Mouse (Mus musculus): Measurements from ENCODE around the gene Ada. TPM values are rescaled to one million over a fixed set of nuclear protein-coding genes. Genes with fewer than 3 reads are reported as not detected.

Ada gene
- polyA plus RNA-seq, 1 experiment from 2014 or later = 8.2 TPM

DNA sequence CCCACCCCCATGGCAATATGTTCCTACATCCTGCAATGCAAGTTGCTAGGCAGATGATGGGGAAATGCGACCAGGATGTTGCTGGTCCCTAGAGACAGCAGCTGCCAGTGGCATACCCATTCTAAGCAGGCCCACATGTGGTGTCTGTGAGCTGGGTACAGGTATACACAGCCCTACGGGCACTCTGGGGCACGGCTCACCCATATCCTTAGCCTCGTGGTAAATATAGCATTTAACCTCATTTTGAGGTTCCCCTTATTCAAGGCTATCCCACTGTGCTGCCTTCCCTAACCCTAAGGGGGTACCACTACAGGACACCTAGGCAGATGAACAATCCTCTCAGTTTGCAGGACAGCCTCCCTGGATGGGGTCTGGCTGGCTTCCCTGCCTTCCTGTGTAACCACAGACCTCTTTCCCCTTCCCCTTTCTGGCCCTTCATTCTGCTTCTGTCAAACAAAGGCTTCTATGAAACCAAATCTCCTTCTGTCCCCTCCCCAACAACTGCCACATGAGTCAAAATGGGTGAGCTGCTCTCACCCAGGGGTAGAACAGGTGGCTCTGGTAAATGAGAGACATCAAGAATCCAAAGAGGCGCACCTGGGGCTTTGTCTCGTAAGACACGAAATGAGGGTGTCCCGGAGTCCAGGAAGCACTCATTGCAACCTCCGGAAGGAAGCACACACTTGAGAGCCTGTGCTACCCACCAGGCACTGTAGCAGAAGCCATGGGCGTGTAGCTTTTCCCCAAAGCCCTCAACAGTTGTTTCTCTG lies 5.1 kb downstream of the Ada start:
- peaks cover 18% of the 10 kb centered on the region for H3K4me1 ChIP-seq (replicated peaks; ENCODE audit: control insufficient read depth, insufficient read depth, low read length)
- H3K4me3 ChIP-seq (ENCODE audit: low read length) = no peak overlapping the region
- H3K9me3 ChIP-seq (ENCODE audit: control insufficient read depth, low read length) = no peaks in the 10 kb centered on the region
- ATAC-seq (ENCODE audit: low read depth) = no peak
- WGBS = 68% methylated on average over 10 of the region's 10 CpGs
- peaks cover 6% of the 10 kb centered on the region for H3K27me3 ChIP-seq (ENCODE audit: control insufficient read depth, insufficient read depth, low read depth, low read length)
- H3K4me2 ChIP-seq (ENCODE audit: low read depth, low read length) = no peak overlapping the region
- no peak overlapping the region for H3K9ac ChIP-seq (ENCODE audit: low read length)
- no peak overlapping the region for H3K27ac ChIP-seq (ENCODE audit: low read length)
- no peaks in the 10 kb centered on the region for H3K36me3 ChIP-seq (ENCODE audit: control insufficient read depth, insufficient read depth, low read length)

DNA sequence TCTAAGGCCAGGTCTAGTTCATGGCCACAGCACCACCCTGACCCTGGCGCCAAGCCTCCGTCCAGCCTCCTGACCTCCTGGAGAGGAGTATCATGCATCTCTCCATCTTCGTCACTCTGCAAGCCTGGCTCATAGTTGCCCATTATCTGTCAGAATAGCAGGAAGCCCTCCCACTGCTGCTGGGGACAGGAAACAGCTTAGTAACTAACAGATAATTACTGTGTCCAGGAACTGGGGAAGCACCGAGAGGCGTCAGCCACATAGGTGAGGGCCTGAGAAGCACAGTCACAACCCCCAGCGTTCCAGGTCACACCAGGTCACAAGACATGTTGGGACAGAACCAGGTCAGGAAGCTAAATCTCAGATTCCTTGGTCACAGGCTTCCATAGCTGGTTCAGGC lies 6.7 kb downstream of the Ada start:
- WGBS = 45% methylated on average over 6 of the region's 6 CpGs
- no peaks in the 10 kb centered on the region for H3K27me3 ChIP-seq (ENCODE audit: control insufficient read depth, insufficient read depth, low read depth, low read length)
- H3K9ac ChIP-seq (ENCODE audit: low read length) = no peak overlapping the region
- peaks cover 11% of the 10 kb centered on the region; the same call in 1 of the 2 replicates for H3K4me1 ChIP-seq (replicated peaks; ENCODE audit: control insufficient read depth, insufficient read depth, low read length)
- peak; percentile 51 for ATAC-seq (ENCODE audit: low read depth)
- no peak overlapping the region for H3K4me3 ChIP-seq (ENCODE audit: low read length)
- no peak overlapping the region for H3K4me2 ChIP-seq (ENCODE audit: low read depth, low read length)
- no peaks in the 10 kb centered on the region for H3K9me3 ChIP-seq (ENCODE audit: control insufficient read depth, low read length)
- H3K36me3 ChIP-seq (ENCODE audit: control insufficient read depth, insufficient read depth, low read length) = no peaks in the 10 kb centered on the region
- no peak overlapping the region for H3K27ac ChIP-seq (ENCODE audit: low read length)

DNA sequence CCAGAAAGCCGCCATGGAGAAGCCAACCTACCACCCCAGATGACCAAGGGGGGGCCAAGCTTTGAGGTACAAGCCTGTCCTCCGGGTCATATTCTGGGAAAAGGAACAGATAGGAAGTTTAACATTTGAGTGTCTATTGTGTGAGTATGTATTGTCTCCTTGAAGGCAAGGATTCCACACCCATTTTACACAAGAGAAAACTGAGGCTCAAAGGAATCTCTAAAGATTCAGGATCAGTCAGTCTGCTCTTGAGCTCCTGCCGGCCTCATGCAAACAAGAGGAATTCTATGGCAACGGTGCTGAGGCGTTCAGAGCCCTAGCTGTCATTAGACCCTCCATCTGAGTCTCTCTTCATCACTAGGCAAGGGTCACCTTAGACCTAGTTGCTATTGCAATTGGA lies 7.4 kb downstream of the Ada start:
- Histone ChIP-seq H3K4me1 (replicated peaks; ENCODE audit: control insufficient read depth, insufficient read depth, low read length) (peaks cover 11% of the 10 kb centered on the region; the same call in 1 of the 2 replicates), H3K27ac (ENCODE audit: low read length) (no peak overlapping the region), H3K9me3 (ENCODE audit: control insufficient read depth, low read length) (no peaks in the 10 kb centered on the region), H3K4me2 (ENCODE audit: low read depth, low read length) (no peak overlapping the region), H3K4me3 (ENCODE audit: low read length) (no peak overlapping the region), H3K9ac (ENCODE audit: low read length) (no peak overlapping the region), H3K27me3 (ENCODE audit: control insufficient read depth, insufficient read depth, low read depth, low read length) (no peaks in the 10 kb centered on the region), H3K36me3 (ENCODE audit: control insufficient read depth, insufficient read depth, low read length) (no peaks in the 10 kb centered on the region)
- WGBS = 45% methylated on average over 5 of the region's 5 CpGs
- no peak for ATAC-seq (ENCODE audit: low read depth)

DNA sequence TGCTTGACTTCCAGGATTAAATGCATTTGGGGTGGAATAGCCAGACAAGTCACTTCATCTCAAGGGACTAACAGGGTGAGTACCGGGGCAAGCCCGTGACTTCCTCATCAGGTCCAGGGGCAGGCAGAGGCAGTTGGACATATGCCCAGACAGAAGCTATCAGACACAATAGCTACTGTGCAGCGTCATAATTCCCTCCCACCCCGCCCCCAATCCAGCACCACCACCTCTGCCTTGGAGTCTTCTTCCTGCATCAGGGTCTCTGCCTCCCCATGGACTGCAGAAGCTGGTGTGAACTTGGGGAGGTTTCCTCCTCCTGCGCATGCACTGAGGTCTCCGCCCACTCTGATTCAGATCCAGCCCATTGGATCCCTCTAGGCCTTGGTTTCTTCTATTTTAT lies 14.1 kb downstream of the Ada start:
- 49% methylated on average over 6 of the region's 6 CpGs for WGBS
- peak; percentile 64 for ATAC-seq (ENCODE audit: low read depth)
- Histone ChIP-seq H3K27me3 (ENCODE audit: control insufficient read depth, insufficient read depth, low read depth, low read length) (no peaks in the 10 kb centered on the region), H3K4me1 (replicated peaks; ENCODE audit: control insufficient read depth, insufficient read depth, low read length) (0 out of 2 replicates have a peak, but pooled peaks cover 3% of the 10 kb centered on the region), H3K9ac (ENCODE audit: low read length) (no peak overlapping the region), H3K4me2 (ENCODE audit: low read depth, low read length) (no peak overlapping the region), H3K27ac (ENCODE audit: low read length) (no peak overlapping the region), H3K36me3 (ENCODE audit: control insufficient read depth, insufficient read depth, low read length) (no peaks in the 10 kb centered on the region), H3K9me3 (ENCODE audit: control insufficient read depth, low read length) (no peaks in the 10 kb centered on the region), H3K4me3 (ENCODE audit: low read length) (no peak overlapping the region)

DNA sequence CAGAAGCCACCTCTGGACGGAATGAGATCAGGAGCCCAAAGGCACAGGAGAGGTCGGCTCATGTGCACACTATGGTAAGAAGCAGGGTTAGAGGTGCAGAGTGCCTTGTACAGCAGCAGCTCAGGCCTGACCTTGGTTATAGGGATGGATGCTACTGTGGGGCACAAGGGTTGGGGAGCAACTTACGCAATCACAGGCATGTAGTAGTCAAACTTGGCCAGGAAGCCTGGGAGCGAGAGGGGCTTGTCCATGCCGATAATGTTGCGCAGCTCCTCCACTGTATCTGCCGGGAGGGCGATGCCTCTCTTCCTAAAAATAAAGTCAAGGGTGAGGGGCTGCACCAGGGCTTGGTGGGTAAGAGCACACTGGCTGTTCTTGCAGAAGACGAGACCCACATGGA lies 14.9 kb downstream of the Ada start:
- WGBS = 85% methylated on average over 9 of the region's 9 CpGs
- H3K4me2 ChIP-seq (ENCODE audit: low read depth, low read length) = no peak overlapping the region
- H3K4me1 ChIP-seq (replicated peaks; ENCODE audit: control insufficient read depth, insufficient read depth, low read length) = 0 out of 2 replicates have a peak, but pooled peaks cover 3% of the 10 kb centered on the region
- H3K27ac ChIP-seq (ENCODE audit: low read length) = no peak overlapping the region
- H3K9ac ChIP-seq (ENCODE audit: low read length) = no peak overlapping the region
- no peak overlapping the region for H3K4me3 ChIP-seq (ENCODE audit: low read length)
- 0 out of 2 replicates have a peak, but pooled peaks cover 1% of the 10 kb centered on the region for H3K36me3 ChIP-seq (ENCODE audit: control insufficient read depth, insufficient read depth, low read length)
- no peak for ATAC-seq (ENCODE audit: low read depth)
- H3K9me3 ChIP-seq (ENCODE audit: control insufficient read depth, low read length) = no peaks in the 10 kb centered on the region
- no peaks in the 10 kb centered on the region for H3K27me3 ChIP-seq (ENCODE audit: control insufficient read depth, insufficient read depth, low read depth, low read length)

DNA sequence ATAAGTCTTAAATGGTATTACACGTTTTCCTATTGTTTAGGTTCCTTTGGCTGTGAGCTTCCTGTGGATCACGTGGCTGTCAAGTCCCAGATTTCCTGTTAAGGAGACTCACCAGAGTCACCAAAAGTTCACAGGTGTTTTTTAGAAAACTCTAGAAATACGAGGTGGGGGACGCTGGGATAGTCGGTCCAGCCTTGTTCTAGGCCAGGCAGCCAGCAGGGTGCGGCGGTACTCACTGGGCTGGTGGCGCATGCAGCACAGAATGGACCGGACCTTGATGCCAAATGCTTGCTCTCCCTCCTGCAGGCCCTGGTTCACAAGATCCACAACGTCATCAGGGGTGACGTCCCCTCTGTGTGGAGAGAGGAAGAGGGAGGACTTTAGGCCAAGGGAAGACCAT lies 18.0 kb downstream of the Ada start:
- 79% methylated on average over 11 of the region's 11 CpGs for WGBS
- Histone ChIP-seq H3K4me2 (ENCODE audit: low read depth, low read length) (no peak overlapping the region), H3K4me3 (ENCODE audit: low read length) (no peak overlapping the region), H3K9ac (ENCODE audit: low read length) (no peak overlapping the region), H3K27me3 (ENCODE audit: control insufficient read depth, insufficient read depth, low read depth, low read length) (no peaks in the 10 kb centered on the region), H3K36me3 (ENCODE audit: control insufficient read depth, insufficient read depth, low read length) (0 out of 2 replicates have a peak, but pooled peaks cover 3% of the 10 kb centered on the region), H3K27ac (ENCODE audit: low read length) (no peak overlapping the region), H3K4me1 (replicated peaks; ENCODE audit: control insufficient read depth, insufficient read depth, low read length) (peaks cover 3% of the 10 kb centered on the region; the same call in 1 of the 2 replicates), H3K9me3 (ENCODE audit: control insufficient read depth, low read length) (no peaks in the 10 kb centered on the region)
- ATAC-seq (ENCODE audit: low read depth) = no peak

DNA sequence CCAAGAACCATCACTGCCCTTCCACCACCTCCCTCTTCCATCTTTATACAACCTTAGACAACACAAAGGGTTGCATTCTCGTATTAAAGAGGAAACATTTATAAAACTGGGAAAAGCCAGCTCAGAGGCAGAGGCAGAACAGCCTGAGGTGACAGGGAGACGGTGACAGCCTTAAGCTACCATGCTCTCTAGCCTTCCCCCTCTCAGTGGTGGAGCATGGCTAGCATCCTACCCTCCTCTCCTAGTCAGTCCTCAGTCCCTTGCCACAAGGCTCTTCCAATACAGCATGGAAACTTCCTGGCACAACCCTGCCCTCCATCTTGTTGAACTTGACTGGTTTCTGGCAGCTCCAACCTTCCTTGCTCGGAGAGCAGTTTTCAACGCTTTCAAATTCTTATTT lies 21.7 kb downstream of the Ada start:
- 0 out of 2 replicates have a peak, but pooled peaks cover 3% of the 10 kb centered on the region for H3K36me3 ChIP-seq (ENCODE audit: control insufficient read depth, insufficient read depth, low read length)
- no peak overlapping the region for H3K27ac ChIP-seq (ENCODE audit: low read length)

DNA sequence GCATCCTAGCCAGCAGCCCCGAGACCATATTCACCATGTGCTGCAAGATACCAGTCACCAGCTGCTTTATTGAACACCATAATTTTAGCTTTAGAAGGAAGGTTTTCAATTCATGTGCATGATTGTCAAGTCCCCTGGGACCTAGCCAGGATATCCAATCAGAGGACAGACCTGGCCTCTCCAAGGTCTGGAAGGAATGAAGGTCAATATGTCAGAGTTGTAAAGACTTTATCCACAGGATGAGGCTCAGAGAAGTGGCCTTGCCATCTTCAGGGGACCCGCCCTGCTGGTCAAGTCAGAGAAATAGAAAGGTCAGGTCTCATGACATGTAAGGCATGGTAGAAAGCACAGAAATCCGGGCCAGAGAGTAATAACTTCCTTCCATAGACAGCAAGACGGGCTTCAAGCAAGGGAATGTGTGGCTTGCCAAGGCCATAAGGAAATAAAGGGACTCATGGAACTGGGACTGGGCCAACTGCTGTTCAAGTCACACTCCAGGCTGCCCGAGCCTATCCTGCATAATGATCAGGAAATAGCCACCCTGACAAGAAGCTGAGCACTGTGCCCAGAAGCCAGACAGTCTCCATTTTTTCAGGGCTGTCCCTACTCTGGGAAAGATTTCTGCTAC lies 23.2 kb downstream of the Ada start:
- Histone ChIP-seq H3K4me3 (ENCODE audit: low read length) (no peak overlapping the region), H3K4me2 (ENCODE audit: low read depth, low read length) (no peak overlapping the region), H3K9me3 (ENCODE audit: control insufficient read depth, low read length) (no peaks in the 10 kb centered on the region), H3K4me1 (replicated peaks; ENCODE audit: control insufficient read depth, insufficient read depth, low read length) (no peaks in the 10 kb centered on the region; the same call in 1 of the 2 replicates), H3K27ac (ENCODE audit: low read length) (peak overlapping the region; percentile 68), H3K36me3 (ENCODE audit: control insufficient read depth, insufficient read depth, low read length) (0 out of 2 replicates have a peak, but pooled peaks cover 3% of the 10 kb centered on the region), H3K27me3 (ENCODE audit: control insufficient read depth, insufficient read depth, low read depth, low read length) (no peaks in the 10 kb centered on the region), H3K9ac (ENCODE audit: low read length) (no peak overlapping the region)
- 45% methylated on average over 5 of the region's 5 CpGs for WGBS
- peak; percentile 75 for ATAC-seq (ENCODE audit: low read depth)

More for the DNA sequence above, 21.7 kb downstream of the Ada start:
- Histone ChIP-seq H3K9ac (ENCODE audit: low read length) (no peak overlapping the region), H3K4me3 (ENCODE audit: low read length) (no peak overlapping the region), H3K4me2 (ENCODE audit: low read depth, low read length) (no peak overlapping the region), H3K9me3 (ENCODE audit: control insufficient read depth, low read length) (no peaks in the 10 kb centered on the region), H3K27me3 (ENCODE audit: control insufficient read depth, insufficient read depth, low read depth, low read length) (no peaks in the 10 kb centered on the region), H3K4me1 (replicated peaks; ENCODE audit: control insufficient read depth, insufficient read depth, low read length) (no peaks in the 10 kb centered on the region; the same call in 1 of the 2 replicates)
- 78% methylated on average over 4 of the region's 4 CpGs for WGBS
- no peak for ATAC-seq (ENCODE audit: low read depth)

DNA sequence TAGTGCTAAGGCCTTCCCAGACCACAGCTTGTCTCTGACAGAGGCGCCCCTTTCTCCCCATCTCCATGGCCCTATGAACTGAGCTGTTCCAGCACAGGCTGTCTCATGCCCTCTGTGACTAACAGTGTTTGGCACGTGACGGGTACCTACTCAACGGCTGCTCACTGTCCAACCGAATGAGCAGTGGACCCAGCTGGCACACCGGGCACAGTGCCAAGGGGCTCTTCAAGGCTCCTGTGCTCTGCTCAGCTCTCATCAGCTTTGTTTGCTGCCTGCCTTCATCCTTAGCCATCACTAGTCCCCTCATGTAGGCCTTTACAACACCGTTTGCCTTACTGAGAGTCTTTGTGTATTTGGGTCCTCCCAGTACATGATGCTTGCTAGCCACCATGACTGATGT lies 27.5 kb downstream of the Ada start:
- Histone ChIP-seq H3K4me2 (ENCODE audit: low read depth, low read length) (no peak overlapping the region), H3K4me1 (replicated peaks; ENCODE audit: control insufficient read depth, insufficient read depth, low read length) (peaks cover 3% of the 10 kb centered on the region; the same call in 1 of the 2 replicates), H3K27ac (ENCODE audit: low read length) (no peak overlapping the region), H3K27me3 (ENCODE audit: control insufficient read depth, insufficient read depth, low read depth, low read length) (no peaks in the 10 kb centered on the region), H3K4me3 (ENCODE audit: low read length) (no peak overlapping the region), H3K36me3 (ENCODE audit: control insufficient read depth, insufficient read depth, low read length) (no peaks in the 10 kb centered on the region), H3K9me3 (ENCODE audit: control insufficient read depth, low read length) (no peaks in the 10 kb centered on the region), H3K9ac (ENCODE audit: low read length) (no peak overlapping the region)
- peak; percentile 29; the same call in 1 of the 2 replicates for ATAC-seq (ENCODE audit: low read depth)
- 61% methylated on average over 7 of the region's 7 CpGs for WGBS

All from lung, embryonic 16.5 days (tissue).